1 mouse cellular context compared by ENCODE assay signal in the genomic region with DNA sequence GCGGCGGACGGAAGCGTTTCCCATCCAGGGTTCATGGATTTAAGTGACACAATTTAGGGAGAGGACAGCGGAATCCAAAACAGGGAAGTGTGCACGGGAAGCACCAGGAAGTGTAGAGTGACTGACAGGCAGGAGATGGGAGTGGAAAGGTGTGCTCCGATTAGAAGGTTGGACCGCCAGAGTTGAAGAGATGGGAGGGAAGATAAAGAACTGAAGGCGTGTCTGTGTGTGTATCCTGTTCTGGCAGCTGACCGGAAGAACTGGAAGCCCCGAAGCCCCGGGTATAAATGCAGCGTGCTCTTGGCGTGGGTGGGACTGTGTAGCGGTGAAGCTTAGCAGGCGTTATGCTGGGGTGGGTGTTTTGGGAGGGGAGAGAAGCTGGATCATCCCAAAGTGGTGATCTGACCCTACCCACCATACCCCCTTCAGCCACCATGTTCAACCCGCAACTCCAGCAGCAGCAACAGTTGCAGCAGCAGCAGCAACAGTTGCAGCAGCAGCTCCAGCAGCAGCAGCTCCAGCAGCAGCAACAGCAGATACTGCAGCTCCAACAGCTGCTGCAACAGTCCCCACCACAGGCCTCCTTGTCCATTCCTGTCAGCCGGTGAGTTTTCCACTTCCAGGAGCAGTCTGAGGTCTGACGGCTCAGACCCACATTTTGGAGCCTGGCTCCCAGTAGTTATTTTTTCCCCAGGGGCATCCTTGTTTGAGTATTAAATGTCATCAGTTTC.
TF ChIP-seq lines count a peak whose summit lies in the region.

No protein-coding gene starts in this region.

TF ChIP-seq in C2C12, 6 proteins besides CTCF, POLR2A, EP300 and RAD21 (continued from another document):
- TF ChIP-seq MYOD1 (IDR thresholded peaks at IDR 0.05; ENCODE audit: control insufficient read depth, insufficient read length, low read depth), result no peak
